Mouse (Mus musculus) liver, embryonic 14.5 days (tissue): ENCODE results near the gene Whamm.

Experiments
- CTCF ChIP-seq: IDR thresholded peaks from 2 replicates; pipeline ENCODE4 v1.5.1; 2016; ENCODE audit warnings: antibody characterized with exemption, low read depth, control low read depth
- EP300 ChIP-seq: IDR thresholded peaks from 2 replicates; pipeline ENCODE4 v1.6.1; 2016; ENCODE audit warnings: antibody characterized with exemption, low read depth

- TF ChIP-seq CTCF (no peak), EP300 (no peak)
Observed at GRCm38 (mm10) chr7:81569851-81570250, 1.2 kb upstream of the Whamm start.
